Mouse (Mus musculus) retina, embryonic 14.5 days (tissue): Measurements from ENCODE around the gene Vpreb1.

Source experiments
- DNase-seq: peaks from one replicate; pipeline ENCODE4 v3.0.0-alpha.2; 2015; ENCODE audit warnings: low spot score

Gene Vpreb1

DNA sequence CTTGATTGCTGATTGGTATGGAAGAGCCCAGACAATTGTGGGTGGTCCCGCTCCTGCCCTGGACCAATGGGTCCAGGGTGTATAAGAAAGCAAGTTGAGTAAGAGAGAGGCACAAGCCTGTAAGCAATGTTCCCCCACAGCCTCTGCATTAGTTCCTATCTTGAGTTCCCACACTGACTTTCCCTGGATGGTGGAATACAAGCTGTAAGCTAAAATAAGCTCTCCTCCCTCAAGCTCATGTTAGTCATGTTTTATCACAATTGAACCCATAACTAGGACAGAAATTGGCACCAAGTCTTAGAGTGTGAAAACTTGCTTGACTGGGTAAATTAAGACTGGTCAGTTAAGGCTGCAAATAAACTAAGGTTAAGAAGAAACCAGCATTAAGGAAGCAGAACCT lies 15.1 kb downstream of the Vpreb1 start:
- no peak for DNase-seq

DNA sequence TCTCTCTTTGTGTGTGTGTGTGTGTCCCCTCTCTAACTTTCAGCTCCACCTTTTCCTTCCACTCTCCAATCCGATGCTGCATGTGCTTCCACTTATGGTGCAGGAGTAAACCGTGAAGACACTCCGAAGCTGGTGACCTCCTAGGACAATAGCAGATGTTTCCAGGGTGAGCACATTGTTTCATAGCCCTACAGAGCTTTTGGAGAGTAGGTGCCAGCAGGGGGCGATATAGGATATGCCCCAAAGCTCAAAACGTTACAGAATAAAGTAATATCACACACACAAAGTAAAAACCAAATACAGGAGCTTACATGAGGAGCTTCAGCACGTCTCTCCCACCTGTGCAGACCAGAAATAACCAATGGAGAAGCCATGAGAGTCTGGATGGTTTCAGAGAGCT lies 15.8 kb downstream of the Vpreb1 start:
- DNase-seq, result peak; percentile 64

DNA sequence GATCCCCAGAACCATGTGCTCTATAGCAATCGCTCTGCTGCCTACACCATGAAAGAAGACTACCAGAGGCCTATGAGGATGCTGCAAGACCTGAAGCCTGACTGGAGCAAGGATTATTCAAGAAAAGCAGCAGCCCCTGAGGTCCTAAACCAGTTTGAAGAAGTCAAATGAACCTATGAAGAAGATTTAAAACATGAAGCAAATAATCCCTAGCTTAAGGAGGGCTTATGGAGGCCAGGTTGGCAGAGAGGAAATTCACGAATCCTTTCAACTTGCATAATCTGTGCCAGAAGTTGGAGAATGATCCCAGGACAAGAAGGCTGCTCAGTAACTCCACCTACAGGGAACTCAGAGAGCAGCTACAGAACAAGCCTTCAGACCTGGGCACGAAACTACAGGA lies 18.2 kb downstream of the Vpreb1 start:
- no peak for DNase-seq

DNA sequence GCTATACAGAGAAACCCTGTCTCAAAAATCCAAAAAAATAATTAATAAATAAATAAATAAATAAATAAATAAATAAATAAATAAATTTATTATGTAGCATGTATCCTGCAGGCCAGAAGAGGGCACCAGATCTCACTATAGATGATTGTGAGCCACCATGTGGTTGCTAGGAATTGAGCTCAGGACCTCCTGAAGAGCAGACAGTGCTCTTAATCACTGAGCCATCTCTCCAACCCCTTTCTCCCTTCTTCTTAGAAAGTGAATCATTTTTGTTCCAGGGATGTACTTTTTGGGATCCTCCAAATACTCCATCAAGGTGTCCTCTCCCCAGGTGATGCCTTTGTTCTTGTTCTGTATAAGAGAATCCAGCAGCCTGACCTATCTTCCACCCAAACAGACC lies 21.4 kb downstream of the Vpreb1 start:
- no peak for DNase-seq

DNA sequence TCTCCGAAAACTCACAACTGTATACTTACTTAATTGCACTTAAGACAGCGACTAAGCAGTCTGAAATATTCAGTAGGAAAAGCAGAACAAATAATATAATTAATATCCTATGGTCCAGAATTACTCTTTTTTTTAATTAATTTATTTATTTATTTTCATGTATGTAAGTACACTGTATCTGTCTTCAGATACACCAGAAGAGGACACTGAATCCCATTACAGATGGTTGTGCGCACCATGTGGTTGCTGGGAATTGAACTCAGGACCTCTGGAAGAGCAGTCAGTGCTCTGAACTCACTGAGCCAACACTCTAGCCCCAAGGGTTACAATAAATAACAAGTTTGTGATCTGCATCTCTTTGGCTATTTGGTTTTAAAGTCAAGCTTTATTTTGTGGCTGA lies 41.0 kb downstream of the Vpreb1 start:
- DNase-seq, result no peak

DNA sequence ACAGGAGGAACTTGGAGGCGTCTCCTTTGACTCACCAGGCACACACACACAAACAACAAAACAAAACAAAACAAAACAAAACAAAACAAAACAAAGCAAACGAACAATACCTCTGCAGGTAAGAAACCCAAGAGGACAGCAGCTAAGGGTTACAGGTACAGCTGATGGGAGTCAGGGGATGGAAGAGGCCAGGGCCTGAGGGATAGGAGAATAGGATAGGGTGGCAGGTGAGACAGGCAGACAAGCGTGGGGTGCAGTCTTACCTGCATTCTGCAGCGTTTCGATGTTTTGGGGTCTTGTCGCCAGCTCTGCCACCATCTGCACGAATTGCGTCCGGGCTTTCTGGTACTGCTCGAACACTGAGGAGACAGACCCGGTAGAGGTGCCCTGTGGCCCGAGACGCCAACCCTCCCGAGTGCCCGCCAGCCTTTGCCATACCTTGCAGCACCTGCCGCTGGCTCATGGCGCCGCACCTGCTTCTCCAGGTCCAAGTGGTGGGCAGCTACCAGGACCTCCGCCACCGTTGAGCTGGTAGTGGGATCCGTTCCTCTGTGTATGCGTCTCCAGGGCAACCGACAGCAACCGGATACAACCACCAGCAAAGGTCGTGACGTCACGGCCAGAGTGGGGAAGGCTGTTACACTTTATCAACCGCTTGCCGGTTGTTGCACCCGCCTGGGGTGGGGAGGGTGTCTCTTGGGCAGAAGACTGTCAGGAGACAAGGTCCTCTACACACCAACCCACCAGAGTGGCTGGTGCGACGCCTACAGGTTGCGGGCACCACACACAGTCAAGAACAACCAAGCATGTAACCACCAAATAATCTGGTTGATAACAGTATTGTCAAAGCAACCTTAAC lies 41.7 kb downstream of the Vpreb1 start, which contains the start of gene Spag6l:
Spag6l (minus strand) TSS at position 700 of the 859 bp plus-strand sequence.
- DNase-seq, result peak; percentile 78

DNA sequence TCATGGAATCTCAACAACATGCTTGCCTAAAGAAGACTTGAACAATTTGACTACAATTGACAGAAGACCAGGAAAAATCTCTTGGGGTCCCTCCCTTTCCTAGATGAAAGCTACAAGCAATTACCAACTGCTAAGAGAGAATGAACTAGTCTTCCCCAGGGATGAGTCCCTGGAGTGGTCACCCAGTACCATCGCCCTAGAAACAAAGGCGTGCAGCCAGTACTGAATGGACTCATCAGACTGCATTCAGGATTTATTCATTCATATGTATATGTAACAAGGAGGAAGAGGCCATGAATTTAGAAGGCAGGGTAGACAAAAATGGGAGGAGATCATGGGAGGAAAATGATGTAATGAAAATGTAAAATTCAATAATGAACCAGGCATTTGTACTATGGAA lies 44.4 kb downstream of the Vpreb1 start:
- DNase-seq, result no peak

DNA sequence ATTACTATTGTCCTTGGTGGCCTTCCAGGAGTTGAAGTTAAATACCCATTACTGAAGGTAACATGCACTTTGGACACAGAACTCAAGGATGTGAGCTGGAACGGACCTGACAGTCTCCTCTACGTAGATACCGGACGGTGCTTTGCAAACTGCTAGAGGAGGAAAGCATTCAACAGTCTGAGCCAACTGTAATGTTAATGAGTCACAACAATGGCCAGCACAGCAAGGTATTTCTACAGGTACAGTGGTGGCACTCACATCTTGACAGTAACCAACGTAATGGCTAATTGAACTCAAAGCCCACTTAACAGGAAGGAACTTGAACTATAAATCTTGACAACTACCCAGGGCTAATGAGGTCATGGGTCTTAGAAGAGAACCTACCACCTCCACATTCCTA lies 45.2 kb downstream of the Vpreb1 start:
- DNase-seq, result no peak
